Mouse (Mus musculus) brown adipose tissue, adult 24 weeks (tissue): ENCODE data around the gene Gm47791. TPM values are rescaled to one million over a fixed set of nuclear protein-coding genes. Genes with fewer than 3 reads are reported as not detected.
A peak's percentile ranks its signal among the peaks of the same experiment; 100 is the strongest.

Experiments used
- H3K27ac ChIP-seq: fragments of 200-500 bp; replicated peaks from 2 replicates; pipeline ENCODE4 v1.5.1; 2012; ENCODE audit warnings: low read depth, mild to moderate bottlenecking, low read length
- H3K4me1 ChIP-seq: fragments of 200-500 bp; 2 replicates; pipeline ENCODE4 v1.6.1; 2012; ENCODE audit warnings: low read length, mixed read lengths; ENCODE audit not compliant: control insufficient read depth, insufficient read depth, insufficient read length
- H3K4me3 ChIP-seq: fragments of 200-500 bp; 2 replicates; pipeline ENCODE4 v1.5.1; 2012; ENCODE audit warnings: low read depth, mild to moderate bottlenecking, low read length, moderate library complexity; ENCODE audit not compliant: insufficient read depth
- polyA plus RNA-seq: library from polyadenylated mRNA; stranded (reverse); fragments of >200 nt; gene quantifications from 2 replicates; pipeline ENCODE4 v1.2.4, GENCODE M21; 2012; ENCODE audit not compliant: missing spikeins, insufficient read depth, insufficient read length

Gm47791 gene
- polyA plus RNA-seq, 1 experiment: not detected

DNA sequence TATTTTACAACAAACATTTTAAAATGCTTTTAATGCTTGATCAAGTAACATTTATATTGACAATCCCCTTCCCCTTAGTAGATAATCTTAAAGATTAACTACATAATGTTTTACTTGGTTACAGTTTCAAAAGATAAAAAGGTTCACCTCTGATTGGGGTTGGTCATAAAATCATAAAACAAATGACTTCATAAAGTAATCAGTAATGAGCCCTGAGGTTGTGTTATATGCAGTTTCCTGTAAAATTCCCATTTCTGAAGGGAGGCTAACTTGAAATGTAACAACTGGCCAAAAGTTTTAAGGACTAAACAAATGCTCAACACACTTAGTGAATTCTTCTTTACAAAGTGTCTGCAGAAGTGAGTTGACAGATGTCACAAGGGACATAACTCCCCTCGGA is 4.8 kb downstream of the Gm47791 start:
- Histone ChIP-seq H3K27ac (no peak overlapping the region), H3K4me1 (no peaks in the 10 kb centered on the region), H3K4me3 (no peak overlapping the region)

DNA sequence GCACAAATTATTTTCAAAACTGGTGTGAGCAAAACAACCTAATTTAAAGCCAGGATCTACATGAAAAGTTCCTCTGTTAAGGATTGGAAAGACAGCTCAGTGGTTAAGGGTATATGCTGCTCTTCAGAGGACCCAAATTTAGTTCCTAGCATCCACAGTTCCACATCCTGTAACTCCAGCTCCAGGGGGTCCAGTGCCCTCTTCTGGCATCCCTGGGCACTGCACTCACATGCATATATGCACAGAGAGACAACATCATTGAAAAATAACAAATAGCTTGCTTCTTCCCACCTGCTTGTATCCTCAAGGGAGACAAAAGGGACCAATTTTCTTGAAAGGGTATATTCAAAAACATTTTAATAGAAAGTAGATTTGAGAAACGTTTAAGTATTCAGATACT is 8.8 kb downstream of the Gm47791 start:
- Histone ChIP-seq H3K4me3 (no peak overlapping the region), H3K4me1 (no peaks in the 10 kb centered on the region), H3K27ac (no peak overlapping the region)

DNA sequence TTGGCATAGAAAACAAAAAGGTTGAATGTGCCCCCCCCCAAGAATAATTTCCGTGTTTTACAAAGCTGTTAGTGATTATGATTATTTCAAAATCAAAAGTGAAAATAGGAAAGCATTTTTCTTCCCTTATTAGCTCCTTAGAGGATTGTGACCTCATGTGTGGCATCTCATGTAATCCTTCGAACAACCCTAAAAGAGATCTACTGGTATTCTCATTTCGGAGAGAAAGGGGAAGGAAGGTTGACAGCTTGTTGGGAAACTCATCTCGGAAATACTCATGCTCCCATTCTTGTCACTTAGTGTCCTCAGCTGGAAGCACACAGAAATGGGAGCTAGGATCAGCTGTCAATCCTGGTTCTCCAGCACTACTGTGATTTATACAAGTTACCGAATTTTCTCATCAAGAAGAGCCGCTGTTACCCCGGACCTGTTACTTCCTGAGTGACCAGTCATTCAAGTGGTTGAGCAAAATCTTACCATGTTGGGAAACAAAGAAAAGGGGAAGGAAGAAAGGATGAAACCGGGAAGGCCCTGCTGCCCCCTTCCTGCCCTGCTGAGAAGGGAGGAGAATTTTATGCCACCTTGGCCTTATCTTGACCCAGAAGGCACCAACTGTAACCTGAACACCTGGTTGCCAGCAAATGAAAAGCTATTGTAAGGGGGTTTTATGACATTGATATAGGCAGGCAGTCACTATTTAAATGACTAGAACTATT is 9.4 kb downstream of the Gm47791 start:
- Histone ChIP-seq H3K4me3 (no peak overlapping the region), H3K27ac (no peak overlapping the region)

DNA sequence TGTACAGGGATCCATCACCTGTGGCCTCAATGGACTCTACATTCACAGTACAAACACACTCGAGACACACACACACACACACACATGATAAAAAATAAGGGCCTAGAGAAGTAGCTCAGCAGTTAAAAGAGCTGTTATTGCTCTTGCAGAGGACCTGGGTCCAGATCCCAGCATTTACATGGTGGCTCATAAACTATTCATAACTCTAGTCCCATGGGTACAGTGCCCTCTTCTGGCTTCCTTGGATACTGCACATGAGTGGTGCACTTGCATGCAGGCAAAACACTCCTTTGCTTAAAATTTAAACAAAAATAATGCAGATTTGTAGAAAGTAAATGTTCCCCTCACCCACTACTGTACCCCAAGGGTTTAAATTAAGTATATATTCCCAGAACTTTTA is 11.5 kb downstream of the Gm47791 start:
- no peak overlapping the region for H3K4me3 ChIP-seq
- no peaks in the 10 kb centered on the region for H3K4me1 ChIP-seq

More for the DNA sequence above, 9.4 kb downstream of the Gm47791 start:
- H3K4me1 ChIP-seq: no peaks in the 10 kb centered on the region

DNA sequence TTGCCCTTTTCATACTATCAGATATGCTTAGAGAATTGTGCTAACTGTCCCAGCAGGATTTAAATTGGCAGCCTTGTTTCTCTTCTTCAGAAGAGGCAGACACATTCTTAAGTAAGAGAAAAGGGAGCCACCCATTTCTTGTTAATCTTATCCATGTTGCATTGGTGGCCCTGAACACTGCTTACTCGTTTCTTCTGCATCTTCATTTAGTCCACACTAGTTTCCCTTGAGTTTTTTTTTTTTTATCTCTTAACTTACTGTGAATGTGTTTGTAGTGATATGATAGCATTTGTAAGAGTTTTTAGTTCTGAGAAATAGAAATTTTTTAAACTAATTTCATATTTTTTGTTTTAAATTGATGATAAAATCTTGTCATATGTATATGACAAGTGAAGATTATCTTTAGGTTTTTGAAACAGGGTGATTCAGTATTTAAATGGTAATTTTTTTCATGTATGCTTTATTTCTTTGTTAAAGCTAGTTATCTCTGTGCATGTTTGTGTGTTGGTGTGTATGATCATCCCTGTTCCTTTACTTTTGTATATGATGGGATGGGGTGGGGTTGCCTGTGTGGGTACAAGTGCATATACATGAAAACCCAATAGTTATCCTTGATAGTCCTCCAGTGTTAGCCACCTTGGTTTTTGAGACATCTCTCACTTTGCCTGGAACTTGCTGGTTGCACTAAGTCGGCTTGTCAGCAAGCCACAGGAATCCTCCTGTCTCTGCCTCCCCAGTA is 23.2 kb downstream of the Gm47791 start:
- H3K27ac ChIP-seq: no peak overlapping the region
- no peak overlapping the region for H3K4me3 ChIP-seq

More for the DNA sequence above, 11.5 kb downstream of the Gm47791 start:
- H3K27ac ChIP-seq: no peak overlapping the region

DNA sequence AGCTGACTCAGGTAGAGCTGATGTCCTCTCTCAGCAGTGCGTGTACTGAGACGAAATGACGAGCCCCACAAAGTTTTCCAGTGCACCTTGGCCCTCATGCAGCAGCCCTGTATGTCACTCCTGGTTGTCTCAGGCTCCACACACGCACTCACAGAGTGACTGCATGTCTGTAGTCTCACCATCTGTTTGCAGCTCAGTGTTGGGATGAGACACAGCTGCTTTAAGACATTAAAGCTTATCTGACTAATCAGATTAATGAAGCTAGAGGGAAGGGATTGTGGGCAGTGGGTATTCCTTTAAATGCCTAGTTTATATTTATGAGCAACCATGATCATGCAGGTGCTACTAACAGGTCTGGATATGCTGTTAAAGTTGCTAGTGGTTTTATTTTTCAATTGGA is 24.6 kb downstream of the Gm47791 start:
- Histone ChIP-seq H3K4me1 (no peaks in the 10 kb centered on the region), H3K27ac (no peak overlapping the region), H3K4me3 (no peak overlapping the region)

More for the DNA sequence above, 23.2 kb downstream of the Gm47791 start:
- no peaks in the 10 kb centered on the region for H3K4me1 ChIP-seq

DNA sequence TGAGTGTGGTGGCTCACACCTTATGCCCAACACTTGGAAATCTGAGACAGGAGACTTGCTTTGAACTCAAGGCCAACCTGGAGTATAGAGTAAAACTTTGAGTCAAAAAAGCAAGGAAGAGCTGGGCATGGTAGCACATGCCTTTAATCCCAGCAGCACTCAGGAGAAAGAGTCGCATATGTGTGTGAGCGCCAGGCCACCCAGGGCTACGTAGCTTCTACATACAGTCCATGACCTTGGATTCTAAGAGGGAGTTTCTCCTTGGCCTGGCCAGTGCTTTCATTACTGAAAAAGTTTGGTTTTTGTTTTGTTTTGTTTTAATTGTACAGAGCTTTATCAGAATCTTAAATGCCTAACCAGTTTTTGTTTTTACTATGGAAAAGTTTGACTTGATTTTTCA is 27.1 kb downstream of the Gm47791 start:
- Histone ChIP-seq H3K4me1 (peaks cover 4% of the 10 kb centered on the region; the same call in 1 of the 2 replicates), H3K27ac (no peak overlapping the region)

DNA sequence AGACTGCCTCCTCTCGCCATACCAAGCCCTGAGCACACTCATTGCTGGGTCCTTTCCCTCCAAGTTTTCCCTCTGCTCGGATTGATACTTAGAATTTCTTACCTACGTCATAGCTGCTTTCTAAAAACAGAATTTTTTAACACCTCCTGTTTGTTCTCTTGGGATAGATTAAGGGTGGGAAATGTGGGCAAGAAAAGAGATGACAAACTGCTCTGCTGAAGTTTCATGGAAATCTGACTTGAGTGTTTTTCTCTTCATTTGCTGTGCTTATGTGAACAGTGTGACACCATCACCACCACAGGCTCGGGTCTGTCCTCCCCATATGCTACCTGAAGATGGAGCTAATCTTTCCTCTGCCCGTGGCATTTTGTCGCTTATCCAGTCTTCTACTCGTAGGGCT is 29.5 kb downstream of the Gm47791 start:
- Histone ChIP-seq H3K4me1 (peaks cover 4% of the 10 kb centered on the region; the same call in 1 of the 2 replicates), H3K27ac (no peak overlapping the region), H3K4me3 (no peak overlapping the region)

More for the DNA sequence above, 27.1 kb downstream of the Gm47791 start:
- no peak overlapping the region for H3K4me3 ChIP-seq

DNA sequence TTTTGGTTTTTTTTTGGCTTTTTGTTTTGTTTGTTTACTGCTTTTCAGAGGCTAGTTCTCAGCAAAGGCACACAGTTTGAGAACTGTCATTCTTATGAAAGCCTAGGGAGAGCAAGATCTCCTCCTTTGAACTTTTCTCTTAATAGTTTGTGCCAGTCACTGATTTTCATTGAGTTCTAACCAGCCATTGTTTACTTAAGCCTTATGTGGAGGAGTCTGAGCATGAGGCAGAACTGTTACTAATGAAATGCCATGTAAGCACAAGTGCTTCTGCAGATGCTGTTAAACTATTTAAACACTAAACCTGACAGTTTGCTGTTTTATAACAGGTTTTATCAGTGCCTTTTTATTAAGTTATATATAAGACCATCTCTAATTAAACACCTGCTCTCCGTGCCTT is 33.0 kb downstream of the Gm47791 start:
- Histone ChIP-seq H3K4me3 (no peak overlapping the region), H3K27ac (no peak overlapping the region), H3K4me1 (peaks cover 4% of the 10 kb centered on the region; the same call in 1 of the 2 replicates)

DNA sequence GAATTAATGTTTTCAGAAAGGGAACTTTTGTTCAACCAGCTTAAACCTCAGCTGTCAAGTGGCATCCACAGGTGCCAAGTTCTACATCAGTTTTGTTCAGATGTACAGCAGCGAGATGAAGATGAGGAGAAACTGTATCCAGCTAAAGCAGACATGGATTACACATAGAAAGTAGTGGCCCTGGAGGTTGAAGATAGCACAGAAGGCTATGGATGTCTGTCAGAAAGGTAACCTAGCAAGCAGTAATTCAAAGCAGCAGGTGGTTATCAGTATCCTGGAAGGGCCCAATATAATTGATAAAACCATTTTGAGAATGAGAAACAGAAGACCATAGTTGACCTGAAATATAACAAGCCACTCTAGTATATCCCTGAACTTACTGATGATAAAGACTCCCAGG is 37.7 kb downstream of the Gm47791 start:
- no peak overlapping the region for H3K4me3 ChIP-seq
- H3K4me1 ChIP-seq: no peaks in the 10 kb centered on the region
- H3K27ac ChIP-seq: no peak overlapping the region

DNA sequence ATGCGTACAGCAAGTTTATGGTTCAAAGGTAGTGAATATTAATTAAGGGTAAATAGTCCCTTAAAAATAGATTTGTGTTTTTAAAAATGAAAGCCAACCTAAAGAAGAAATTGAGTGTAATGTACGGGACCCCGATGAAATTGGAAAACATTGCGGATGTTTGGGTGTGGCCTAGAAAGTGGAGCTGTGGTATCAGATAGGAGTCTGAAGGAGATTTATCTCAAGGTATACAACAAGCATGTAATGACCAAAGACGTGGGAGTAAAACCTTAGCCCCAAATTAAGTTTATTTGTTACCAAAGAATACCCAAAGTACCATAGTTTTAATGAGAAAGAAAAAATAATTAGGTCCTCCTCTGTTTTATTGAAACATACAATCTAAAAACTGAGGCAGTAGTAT is 44.6 kb downstream of the Gm47791 start:
- Histone ChIP-seq H3K4me3 (no peak overlapping the region), H3K27ac (no peak overlapping the region), H3K4me1 (no peaks in the 10 kb centered on the region)

DNA sequence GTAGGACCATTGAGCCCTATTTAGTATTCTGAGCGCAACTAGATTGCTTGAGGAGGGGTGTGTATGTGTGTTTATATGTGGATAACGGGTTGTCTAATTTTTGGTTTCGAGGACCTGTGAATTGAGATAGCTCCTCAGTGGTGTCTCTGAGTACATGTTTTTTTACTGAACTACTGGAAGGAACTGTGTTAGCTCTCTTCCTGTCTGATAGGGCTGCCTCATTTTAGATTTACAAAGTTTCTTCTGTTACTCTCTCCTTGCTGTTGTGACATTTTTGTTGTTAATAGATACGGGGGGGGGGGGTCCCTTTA is 45.2 kb downstream of the Gm47791 start:
- Histone ChIP-seq H3K27ac (no peak overlapping the region), H3K4me3 (peak overlapping the region; percentile 92), H3K4me1 (no peaks in the 10 kb centered on the region)

DNA sequence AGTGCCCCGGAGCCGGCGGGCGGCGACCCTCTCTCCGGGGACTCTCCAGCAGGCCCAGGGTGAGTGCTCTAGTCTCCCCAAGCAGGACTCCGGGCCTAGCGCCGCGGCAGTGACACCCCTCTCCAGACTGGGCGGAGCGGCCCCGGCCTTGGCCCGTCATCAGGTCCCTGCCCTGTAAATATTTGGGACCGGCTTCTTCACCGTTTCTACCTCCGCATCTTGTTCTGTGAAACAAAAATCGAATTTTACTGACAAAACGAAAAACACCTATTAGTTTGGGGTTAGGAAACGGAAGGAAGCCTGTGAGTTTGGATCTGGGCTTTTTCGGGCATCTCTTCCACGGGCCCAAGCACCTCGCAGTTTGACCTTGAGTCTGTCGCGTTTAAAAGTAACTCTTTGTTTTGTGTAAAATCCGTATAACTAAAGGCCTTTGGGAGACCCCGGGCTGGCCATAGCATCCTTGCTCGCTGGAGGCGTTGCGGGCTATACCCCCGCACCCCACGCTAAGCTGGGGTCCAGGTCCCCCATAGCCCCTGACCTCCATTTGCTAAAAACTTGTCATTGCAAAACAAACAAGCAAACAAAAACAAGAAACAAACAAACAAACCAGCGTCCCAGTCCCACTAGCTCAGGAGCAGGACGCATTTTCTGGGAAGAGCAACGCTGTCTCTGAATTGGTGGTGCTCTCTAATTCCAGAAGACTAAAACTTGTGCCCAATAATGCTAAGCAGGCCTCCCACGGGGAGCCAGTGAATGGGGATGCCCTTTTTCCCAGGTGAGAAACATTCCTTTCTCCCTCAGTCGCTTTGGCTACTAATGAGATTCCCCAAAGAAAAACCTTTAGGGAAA is 45.8 kb downstream of the Gm47791 start:
- no peaks in the 10 kb centered on the region for H3K4me1 ChIP-seq
- H3K4me3 ChIP-seq: peak overlapping the region; percentile 92
- H3K27ac ChIP-seq: peak overlapping the region; percentile 89

DNA sequence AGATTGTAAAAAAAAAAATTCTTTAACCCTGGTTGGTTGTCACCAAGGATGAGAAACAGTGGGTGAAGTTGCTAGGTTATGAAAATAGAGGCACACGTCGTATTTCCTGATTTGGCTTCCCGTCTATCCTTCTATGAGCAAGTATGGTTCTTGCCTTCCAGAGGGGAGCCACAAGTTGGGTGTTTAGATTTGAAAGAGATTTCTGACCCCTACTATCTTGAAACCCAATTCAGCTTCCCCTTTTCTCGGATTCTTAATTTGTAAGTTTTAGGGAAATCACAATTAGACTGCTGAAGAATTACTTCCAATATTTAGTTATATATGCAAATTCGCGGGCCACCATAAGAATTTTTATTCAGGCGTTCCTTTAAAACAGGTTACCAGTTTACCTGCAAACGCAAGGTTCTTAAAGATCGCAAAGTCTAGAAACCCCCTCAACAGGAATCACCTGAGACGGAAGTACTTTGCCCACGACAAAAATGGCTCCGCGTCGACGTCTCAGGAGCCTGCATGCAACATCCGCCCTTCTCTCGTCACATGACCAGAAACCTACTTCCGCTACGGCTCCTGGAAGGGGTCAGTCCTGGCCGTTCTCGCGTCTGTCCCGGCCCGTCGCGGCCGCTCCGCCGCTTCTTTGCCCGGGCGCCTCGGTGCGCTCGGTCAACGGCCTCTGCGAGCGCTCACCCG is 46.6 kb downstream of the Gm47791 start, which contains the start of gene Mff:
Mff (plus strand) TSS at position 552 of the 687 bp plus-strand sequence.
- H3K4me3 ChIP-seq: peak within 1 kb of the TSS; percentile 92
- peak within 1 kb of the TSS; percentile 89 for H3K27ac ChIP-seq
- H3K4me1 ChIP-seq: no peaks in the 10 kb centered on the region
